Mouse (Mus musculus): ENCODE results near the gene B9d2.

Gene B9d2

GRCm38 (mm10) chr7:25680514-25681258 lies at the start of gene B9d2:
Gene B9d2 (plus strand): TSS chr7:25680780.
- DNase-seq (ENCODE audit: low spot score in 2 of 2), result peak; percentile 98

GRCm38 (mm10) chr7:25632679-25633078 lies 47.9 kb upstream of the B9d2 start:
- no peak for DNase-seq (ENCODE audit: low spot score in 2 of 2)

GRCm38 (mm10) chr7:25636373-25636772 lies 44.2 kb upstream of the B9d2 start:
- DNase-seq (ENCODE audit: low spot score in 2 of 2), result peak; percentile 47 to 64

- DNase-seq (ENCODE audit: low spot score in 2 of 2), result no peak
These were observed 43.5 kb upstream of the B9d2 start for GRCm38 (mm10) chr7:25637099-25637498.

GRCm38 (mm10) chr7:25639754-25640153 lies 40.8 kb upstream of the B9d2 start:
- DNase-seq (ENCODE audit: low spot score in 2 of 2), result no peak

- DNase-seq (ENCODE audit: low spot score in 2 of 2), result no peak
These were observed 36.4 kb upstream of the B9d2 start for GRCm38 (mm10) chr7:25644136-25644535.

GRCm38 (mm10) chr7:25644631-25645030 lies 35.9 kb upstream of the B9d2 start:
- no peak for DNase-seq (ENCODE audit: low spot score in 2 of 2)

- DNase-seq (ENCODE audit: low spot score in 2 of 2), result no peak
These were observed 35.5 kb upstream of the B9d2 start for GRCm38 (mm10) chr7:25645074-25645473.

- peak in 1 of 2 experiments; percentile 50 for DNase-seq (ENCODE audit: low spot score in 2 of 2)
These were observed 32.9 kb upstream of the B9d2 start for GRCm38 (mm10) chr7:25647574-25648123.

- no peak for DNase-seq (ENCODE audit: low spot score in 2 of 2)
These were observed 30.7 kb upstream of the B9d2 start for GRCm38 (mm10) chr7:25649839-25650238.

GRCm38 (mm10) chr7:25651281-25651680 lies 29.3 kb upstream of the B9d2 start:
- DNase-seq (ENCODE audit: low spot score in 2 of 2), result no peak

- no peak for DNase-seq (ENCODE audit: low spot score in 2 of 2)
These were observed 28.3 kb upstream of the B9d2 start for GRCm38 (mm10) chr7:25652244-25652759.

GRCm38 (mm10) chr7:25655601-25656428 lies 24.8 kb upstream of the B9d2 start:
- no peak for DNase-seq (ENCODE audit: low spot score in 2 of 2)

GRCm38 (mm10) chr7:25657785-25658184 lies 22.8 kb upstream of the B9d2 start:
- DNase-seq (ENCODE audit: low spot score in 2 of 2), result no peak

- DNase-seq (ENCODE audit: low spot score in 2 of 2), result peak; percentile 97 to 98
These were observed 21.7 kb upstream of the B9d2 start, which contains the start of the genes Bckdha and Exosc5 for GRCm38 (mm10) chr7:25658657-25659472. Gene Bckdha (minus strand): TSS chr7:25658981. Gene Exosc5 (plus strand): TSS chr7:25659164.

GRCm38 (mm10) chr7:25666381-25666780 lies 14.2 kb upstream of the B9d2 start:
- DNase-seq (ENCODE audit: low spot score in 2 of 2), result no peak

- no peak for DNase-seq (ENCODE audit: low spot score in 2 of 2)
These were observed 11.4 kb upstream of the B9d2 start for GRCm38 (mm10) chr7:25669158-25669557.

- no peak for DNase-seq (ENCODE audit: low spot score in 2 of 2)
These were observed 10.9 kb upstream of the B9d2 start for GRCm38 (mm10) chr7:25669631-25670030.

- no peak for DNase-seq (ENCODE audit: low spot score in 2 of 2)
These were observed 10.5 kb upstream of the B9d2 start for GRCm38 (mm10) chr7:25670096-25670495.

GRCm38 (mm10) chr7:25671686-25672085 lies 8.9 kb upstream of the B9d2 start:
- no peak for DNase-seq (ENCODE audit: low spot score in 2 of 2)

- no peak for DNase-seq (ENCODE audit: low spot score in 2 of 2)
These were observed 8.1 kb upstream of the B9d2 start for GRCm38 (mm10) chr7:25672442-25672841.
